In the genomic region with DNA sequence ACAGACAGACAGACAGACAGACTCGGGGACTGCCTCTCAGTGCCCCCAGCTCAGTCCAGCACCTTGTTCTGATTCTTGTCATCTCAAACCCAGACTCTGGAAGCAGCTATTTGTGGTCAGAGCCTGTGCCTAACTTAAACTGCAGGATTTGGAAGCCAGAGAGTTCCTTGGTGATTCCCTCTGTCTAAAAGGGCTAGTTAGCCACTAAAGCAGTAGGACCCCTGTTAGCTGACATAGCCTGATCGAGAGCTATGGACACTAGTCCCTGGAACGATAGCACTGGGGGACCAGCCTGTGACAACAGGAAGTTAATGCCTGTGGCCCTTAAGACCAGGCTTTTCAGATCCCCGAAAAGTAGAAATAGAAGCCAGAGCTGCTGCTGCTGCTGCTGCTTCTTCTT, we compare ENCODE assay signal across 22 mouse cellular contexts. TPM values are rescaled to one million over a fixed set of nuclear protein-coding genes. Genes with fewer than 3 reads are reported as not detected.
DNase-seq lines count a peak whose midpoint lies in the region; ATAC-seq and TF ChIP-seq lines count a peak whose summit lies in the region.
"Had no signal": no experiment of that assay in that cellular context is flagged by ENCODE, and none has a peak within 500 bp of the region (broad histone marks: within the 10 kb centered on the region; RNA-seq: fewer than 3 reads in every experiment).

No protein-coding gene starts in this region.

- H3K4me2 ChIP-seq in heart, embryonic 13.5 days: no peak overlapping the region
- no peak overlapping the region for H3K4me2 ChIP-seq in lung, postnatal 0 days (replicated peaks; ENCODE audit: low read depth, low read length)
- H3K4me2 ChIP-seq: embryonic facial prominence, embryonic 15.5 days; limb, embryonic 13.5 days had no signal

- no peak for DNase-seq in heart, postnatal 4 days
- DNase-seq in lung, postnatal 0 days (ENCODE audit: low spot score): no peak
- no peak for DNase-seq in lung, postnatal 14 days
- DNase-seq in cerebellum, adult 11-12 months: no peak
- DNase-seq: adrenal gland, adult 2 months; cerebellum, adult 8-10 months; right cerebral cortex, postnatal 25 days; thymus, adult 18-20 months had no signal

- no peak for TF ChIP-seq CTCF in lung, postnatal 0 days (IDR thresholded peaks at IDR 0.05)
- no peak for TF ChIP-seq CTCF in small intestine, adult 2 months (IDR thresholded peaks at IDR 0.05; ENCODE audit: extremely low read depth, insufficient read length, insufficient replicate concordance, low read depth, low read length)

- no peak for ATAC-seq in heart, embryonic 13.5 days (ENCODE audit: extremely low read depth, insufficient number of reproducible peaks, low FRiP score, low TSS enrichment)
- ATAC-seq in lung, postnatal 0 days: no peak
- ATAC-seq in erythroblast, adult 5-6 weeks (replicated peaks; ENCODE audit: low FRiP score, poor library complexity, severe bottlenecking): 0 out of 2 replicates have a peak, but pooled peaks have one; percentile 26
- ATAC-seq: forebrain, embryonic 14.5 days had no signal

- no peaks in the 10 kb centered on the region for H3K27me3 ChIP-seq in heart, embryonic 13.5 days (replicated peaks)
- no peaks in the 10 kb centered on the region for H3K27me3 ChIP-seq in lung, postnatal 0 days (replicated peaks; ENCODE audit: insufficient read depth, low read length)
- H3K27me3 ChIP-seq in small intestine, adult 2 months (ENCODE audit: control insufficient read depth, insufficient read depth, low read length): no peaks in the 10 kb centered on the region
- H3K27me3 ChIP-seq: embryonic facial prominence, embryonic 15.5 days; limb, embryonic 13.5 days had no signal

- TF ChIP-seq EP300 in lung, postnatal 0 days (IDR thresholded peaks at IDR 0.05): no peak

- TF ChIP-seq POLR2A in small intestine, adult 2 months (IDR thresholded peaks at IDR 0.05; ENCODE audit: low read depth, low read length): no peak

- no peaks in the 10 kb centered on the region for H3K9me3 ChIP-seq in heart, embryonic 13.5 days
- H3K9me3 ChIP-seq in lung, postnatal 0 days (ENCODE audit: low read length): no peaks in the 10 kb centered on the region
- H3K9me3 ChIP-seq: embryonic facial prominence, embryonic 15.5 days; limb, embryonic 13.5 days had no signal

- WGBS in heart, embryonic 13.5 days: 55% methylated on average over 4 of the region's 4 CpGs
- WGBS in lung, postnatal 0 days: 54% methylated on average over 4 of the region's 4 CpGs
- WGBS in small intestine, adult 2 months: 64% methylated on average over 4 of the region's 4 CpGs

- H3K4me1 ChIP-seq in heart, embryonic 13.5 days: peaks cover 48% of the 10 kb centered on the region
- H3K4me1 ChIP-seq in lung, postnatal 0 days (ENCODE audit: insufficient read depth, low read depth, low read length): peaks cover 26% of the 10 kb centered on the region
- H3K4me1 ChIP-seq in small intestine, adult 2 months (ENCODE audit: control insufficient read depth, insufficient read depth, insufficient read length, low read length): no peaks in the 10 kb centered on the region
- H3K4me1 ChIP-seq: embryonic facial prominence, embryonic 15.5 days; limb, embryonic 13.5 days had no signal

- no peak overlapping the region for H3K4me3 ChIP-seq in heart, embryonic 13.5 days
- H3K4me3 ChIP-seq in lung, postnatal 0 days (ENCODE audit: low read depth, low read length): no peak overlapping the region
- H3K4me3 ChIP-seq in small intestine, adult 2 months (ENCODE audit: low read depth, low read length): no peak overlapping the region
- H3K4me3 ChIP-seq: embryonic facial prominence, embryonic 15.5 days; limb, embryonic 13.5 days had no signal

- H3K9ac ChIP-seq in heart, embryonic 13.5 days: no peak overlapping the region
- H3K9ac ChIP-seq in lung, postnatal 0 days (replicated peaks; ENCODE audit: low read depth): peak overlapping the region; percentile 19; the same call in 1 of the 2 replicates
- H3K9ac ChIP-seq: embryonic facial prominence, embryonic 15.5 days; limb, embryonic 13.5 days had no signal

- H3K27ac ChIP-seq in heart, embryonic 13.5 days (replicated peaks): peak overlapping the region; percentile 94; the same call in 1 of the 2 replicates
- peak overlapping the region; percentile 97 for H3K27ac ChIP-seq in lung, postnatal 0 days (ENCODE audit: low read length)
- H3K27ac ChIP-seq in small intestine, adult 2 months (ENCODE audit: insufficient read depth, low read depth, low read length): peak overlapping the region; percentile 21; the same call in 1 of the 2 replicates
- H3K27ac ChIP-seq: embryonic facial prominence, embryonic 15.5 days; limb, embryonic 13.5 days; macrophage had no signal

- no peaks in the 10 kb centered on the region for H3K36me3 ChIP-seq in heart, embryonic 13.5 days
- H3K36me3 ChIP-seq in lung, postnatal 0 days (ENCODE audit: insufficient read depth, low read length): no peaks in the 10 kb centered on the region
- no peaks in the 10 kb centered on the region for H3K36me3 ChIP-seq in small intestine, adult 2 months (ENCODE audit: control insufficient read depth, insufficient read depth, low read length)
- H3K36me3 ChIP-seq: embryonic facial prominence, embryonic 15.5 days; limb, embryonic 13.5 days had no signal

RNA-seq across cellular contexts. Expression of gene Sftpb, which starts 25.6 kb away (rescaled TPM):
- polyA plus RNA-seq in heart, embryonic 13.5 days (2015; fragmentation: Nextera tagmentation; extraction: Ambion mirVana): 0.17 and 1.1 TPM in 2 replicates
- not detected for total RNA-seq in heart, postnatal 4 days (2021)
- polyA plus RNA-seq in lung, postnatal 0 days (2015; fragmentation: Nextera tagmentation; extraction: Ambion mirVana): 1,292 and 1,589 TPM in 2 replicates
- not detected in 2 replicates for total RNA-seq in erythroblast, adult 5-6 weeks (2015; ENCODE audit: low replicate concordance)
- total RNA-seq in erythroblast, adult 5-6 weeks (2017; ENCODE audit: low replicate concordance): 1.6 TPM in 1 of 2 replicates, not detected in the other
- polyA plus RNA-seq in small intestine, adult 2 months (2012; rRNA removed): 0.36 and 0.71 TPM in 2 replicates
- total RNA-seq: adrenal gland, adult 2 months; ES-E14; hematopoietic stem cell, adult 5-6 weeks; layer of hippocampus, adult 8-10 months; left cerebral cortex, adult 8-10 months had no signal
- polyA plus RNA-seq: embryonic facial prominence, embryonic 15.5 days; forebrain, embryonic 14.5 days; kidney, embryonic 14.5 days; limb, embryonic 13.5 days; macrophage; neural tube, embryonic 11.5 days; urinary bladder, adult 2 months had no signal

RNA-seq across cellular contexts. Expression of gene Atoh8, which starts 43.5 kb away (rescaled TPM):
- polyA plus RNA-seq in heart, embryonic 13.5 days (2015; fragmentation: Nextera tagmentation; extraction: Ambion mirVana): 13.3 and 13.7 TPM in 2 replicates
- total RNA-seq in heart, postnatal 4 days (2021): 1 to 10 TPM; 7.2 to 8.6 TPM
- 17.3 and 20.6 TPM in 2 replicates for polyA plus RNA-seq in lung, postnatal 0 days (2015; fragmentation: Nextera tagmentation; extraction: Ambion mirVana)
- not detected in 2 replicates for total RNA-seq in erythroblast, adult 5-6 weeks (2015; ENCODE audit: low replicate concordance)
- total RNA-seq in erythroblast, adult 5-6 weeks (2017; ENCODE audit: low replicate concordance): not detected in 2 replicates
- 4.9 and 9.1 TPM in 2 replicates for polyA plus RNA-seq in small intestine, adult 2 months (2012; rRNA removed)
- total RNA-seq: hematopoietic stem cell, adult 5-6 weeks had no signal
- polyA plus RNA-seq: macrophage had no signal

Comparison
In these comparisons a context has a peak if more than half of its experiments do, and no peak if none do; other contexts are left out.
1. H3K27ac ChIP-seq: peak in every context shown above with its lines; median percentile 97 in lung, postnatal 0 days; 94 in heart, embryonic 13.5 days; 21 in small intestine, adult 2 months.
2. RNA of gene Sftpb, which starts 25.6 kb away (polyA plus RNA-seq): 1,292 to 1,589 TPM in lung, postnatal 0 days; 0.17 to 1.1 TPM in heart, embryonic 13.5 days and 0.36 to 0.71 TPM in small intestine, adult 2 months; every median in the first group is over 100 times any median in the second.